Mouse (Mus musculus) C2C12 (cell line): ENCODE results near the gene Tm4sf1.

Source experiments
- CTCF ChIP-seq: IDR thresholded peaks from one replicate; pipeline ENCODE4 v1.5.1; 2011; ENCODE audit not compliant: control insufficient read depth, insufficient read depth, insufficient read length
- MAX ChIP-seq: IDR thresholded peaks from one replicate; pipeline ENCODE4 v1.6.1; 2011; ENCODE audit warnings: mild to moderate bottlenecking, control low read depth

GRCm38 (mm10) chr3:57344811-57345210 is 43.0 kb upstream of the Tm4sf1 start:
- TF ChIP-seq CTCF (no peak), MAX (no peak)
